Mouse (Mus musculus): ENCODE data around the gene Cyp11a1. TPM values are rescaled to one million over a fixed set of nuclear protein-coding genes. Genes with fewer than 3 reads are reported as not detected.

Gene Cyp11a1
- polyA plus RNA-seq, 1 experiment: 0.28 TPM

DNA sequence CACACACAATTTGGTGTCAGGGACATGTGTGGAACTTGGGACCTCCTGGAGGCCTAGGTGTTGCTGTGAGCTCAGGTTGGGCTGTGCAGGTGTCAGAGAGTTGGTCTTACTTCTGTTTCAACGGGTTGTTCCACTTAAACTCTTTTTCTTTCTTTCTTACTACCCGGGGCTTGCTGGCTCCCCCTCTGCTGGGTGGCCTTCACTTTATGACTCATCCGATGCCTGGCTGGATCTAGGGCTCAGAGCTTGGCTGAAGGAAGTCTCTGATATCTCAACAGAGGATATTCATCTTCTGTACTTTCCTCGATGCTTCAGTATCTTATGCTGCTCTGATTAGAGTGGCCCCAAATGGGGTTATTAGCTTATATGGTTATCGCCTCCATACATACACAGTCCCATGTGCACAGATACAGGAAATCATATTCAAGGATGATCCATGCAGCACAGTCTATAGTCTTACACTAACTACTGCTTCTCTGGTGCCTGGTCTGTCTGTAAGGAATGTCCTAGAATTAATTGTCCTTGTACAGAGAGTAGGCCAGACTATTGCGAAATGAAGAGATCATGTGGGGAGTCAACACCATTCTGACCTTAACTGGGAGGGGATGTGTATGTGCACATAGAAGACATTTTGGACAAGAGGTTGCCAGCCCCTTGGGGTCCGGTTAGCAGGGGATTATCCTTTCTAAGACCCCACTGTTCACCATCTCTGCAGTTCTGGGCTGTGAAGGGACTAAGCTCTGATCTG, 29.9 kb downstream of the Cyp11a1 start:
- TF ChIP-seq POLR2A (IDR thresholded peaks at IDR 0.05; ENCODE audit: borderline replicate concordance, extremely low read depth, low read depth, low read length): no peak
- no peak for TF ChIP-seq CTCF (IDR thresholded peaks at IDR 0.05; ENCODE audit: insufficient read depth, low read length)
- WGBS: 57% methylated on average over 7 of the region's 7 CpGs
- no peak for DNase-seq
- Histone ChIP-seq H3K4me3 (replicated peaks; ENCODE audit: extremely low read depth, low read depth, low read length) (no peak overlapping the region), H3K4me1 (ENCODE audit: control insufficient read depth, insufficient read depth, low read length) (no peaks in the 10 kb centered on the region)

- no peak for DNase-seq
- no peak for TF ChIP-seq CTCF (IDR thresholded peaks at IDR 0.05; ENCODE audit: insufficient read depth, low read length)
- no peak for TF ChIP-seq POLR2A (IDR thresholded peaks at IDR 0.05; ENCODE audit: borderline replicate concordance, extremely low read depth, low read depth, low read length)
- no peaks in the 10 kb centered on the region for H3K4me1 ChIP-seq (ENCODE audit: control insufficient read depth, insufficient read depth, low read length)
- H3K4me3 ChIP-seq (replicated peaks; ENCODE audit: extremely low read depth, low read depth, low read length): no peak overlapping the region
- 68% methylated on average over 4 of the region's 4 CpGs for WGBS
These were observed 30.8 kb downstream of the Cyp11a1 start for GRCm38 (mm10) chr9:58036961-58037360.

DNA sequence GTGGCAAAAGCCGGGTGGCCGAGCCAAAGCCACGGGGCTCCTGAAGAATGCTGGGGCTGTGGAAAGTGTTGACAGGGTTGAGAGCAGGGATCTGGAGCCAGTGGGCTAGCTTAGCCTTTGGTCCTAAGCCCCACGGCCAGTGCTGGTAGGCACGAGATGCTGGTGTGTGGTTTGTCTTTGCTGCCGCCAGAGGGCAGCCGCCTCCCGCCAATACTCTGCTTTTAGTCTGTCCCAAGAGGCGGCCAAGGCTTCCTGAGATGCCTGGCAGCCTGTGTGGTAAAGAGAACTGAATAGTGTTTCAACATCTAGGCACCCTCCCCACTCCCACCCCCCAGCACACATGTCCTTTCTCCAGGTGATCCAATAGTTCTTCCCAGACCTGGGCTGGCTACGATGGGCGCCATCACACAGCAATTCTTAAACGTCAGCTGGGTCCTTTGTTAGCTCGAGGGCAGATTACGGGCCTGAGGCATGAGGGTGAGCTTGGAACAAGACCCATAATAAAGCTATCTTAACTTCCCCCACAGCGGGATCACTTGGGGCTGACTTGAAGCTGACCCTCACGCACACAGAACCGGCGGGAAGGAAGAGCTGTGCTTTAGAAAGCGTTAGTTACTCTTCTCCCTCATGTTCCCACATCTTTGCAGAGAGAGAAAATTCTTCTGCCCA, 32.4 kb downstream of the Cyp11a1 start:
- Histone ChIP-seq H3K4me1 (ENCODE audit: control insufficient read depth, insufficient read depth, low read length) (no peaks in the 10 kb centered on the region), H3K4me3 (replicated peaks; ENCODE audit: extremely low read depth, low read depth, low read length) (no peak overlapping the region)
- TF ChIP-seq CTCF (IDR thresholded peaks at IDR 0.05; ENCODE audit: insufficient read depth, low read length) (peak; percentile 83), POLR2A (IDR thresholded peaks at IDR 0.05; ENCODE audit: borderline replicate concordance, extremely low read depth, low read depth, low read length) (no peak)
- 38% methylated on average over 19 of the region's 19 CpGs for WGBS
- peak; percentile 63 for DNase-seq

- 64% methylated on average over 4 of the region's 4 CpGs for WGBS
- H3K4me1 ChIP-seq (ENCODE audit: control insufficient read depth, insufficient read depth, low read length): no peaks in the 10 kb centered on the region
- no peak for DNase-seq
- no peak overlapping the region for H3K4me3 ChIP-seq (replicated peaks; ENCODE audit: extremely low read depth, low read depth, low read length)
- TF ChIP-seq POLR2A (IDR thresholded peaks at IDR 0.05; ENCODE audit: borderline replicate concordance, extremely low read depth, low read depth, low read length) (no peak), CTCF (IDR thresholded peaks at IDR 0.05; ENCODE audit: insufficient read depth, low read length) (no peak)
These were observed 34.8 kb downstream of the Cyp11a1 start for GRCm38 (mm10) chr9:58040977-58041376.

GRCm38 (mm10) chr9:58042391-58042790, 36.2 kb downstream of the Cyp11a1 start:
- Histone ChIP-seq H3K4me3 (replicated peaks; ENCODE audit: extremely low read depth, low read depth, low read length) (no peak overlapping the region), H3K4me1 (ENCODE audit: control insufficient read depth, insufficient read depth, low read length) (no peaks in the 10 kb centered on the region)
- DNase-seq: no peak
- WGBS: 48% methylated on average over 10 of the region's 10 CpGs
- no peak for TF ChIP-seq CTCF (IDR thresholded peaks at IDR 0.05; ENCODE audit: insufficient read depth, low read length)
- no peak for TF ChIP-seq POLR2A (IDR thresholded peaks at IDR 0.05; ENCODE audit: borderline replicate concordance, extremely low read depth, low read depth, low read length)

GRCm38 (mm10) chr9:58043496-58044017, 37.3 kb downstream of the Cyp11a1 start:
- no peak for TF ChIP-seq POLR2A (IDR thresholded peaks at IDR 0.05; ENCODE audit: borderline replicate concordance, extremely low read depth, low read depth, low read length)
- no peak for TF ChIP-seq CTCF (IDR thresholded peaks at IDR 0.05; ENCODE audit: insufficient read depth, low read length)
- Histone ChIP-seq H3K4me1 (ENCODE audit: control insufficient read depth, insufficient read depth, low read length) (no peaks in the 10 kb centered on the region), H3K4me3 (replicated peaks; ENCODE audit: extremely low read depth, low read depth, low read length) (no peak overlapping the region)
- no peak for DNase-seq
- 81% methylated on average over 10 of the region's 10 CpGs for WGBS

- no peak for DNase-seq
- Histone ChIP-seq H3K4me1 (ENCODE audit: control insufficient read depth, insufficient read depth, low read length) (no peaks in the 10 kb centered on the region), H3K4me3 (replicated peaks; ENCODE audit: extremely low read depth, low read depth, low read length) (no peak overlapping the region)
- TF ChIP-seq CTCF (IDR thresholded peaks at IDR 0.05; ENCODE audit: insufficient read depth, low read length): no peak
- TF ChIP-seq POLR2A (IDR thresholded peaks at IDR 0.05; ENCODE audit: borderline replicate concordance, extremely low read depth, low read depth, low read length): no peak
- WGBS: 60% methylated on average over 10 of the region's 10 CpGs
These were observed 38.6 kb downstream of the Cyp11a1 start for GRCm38 (mm10) chr9:58044828-58045227.

DNA sequence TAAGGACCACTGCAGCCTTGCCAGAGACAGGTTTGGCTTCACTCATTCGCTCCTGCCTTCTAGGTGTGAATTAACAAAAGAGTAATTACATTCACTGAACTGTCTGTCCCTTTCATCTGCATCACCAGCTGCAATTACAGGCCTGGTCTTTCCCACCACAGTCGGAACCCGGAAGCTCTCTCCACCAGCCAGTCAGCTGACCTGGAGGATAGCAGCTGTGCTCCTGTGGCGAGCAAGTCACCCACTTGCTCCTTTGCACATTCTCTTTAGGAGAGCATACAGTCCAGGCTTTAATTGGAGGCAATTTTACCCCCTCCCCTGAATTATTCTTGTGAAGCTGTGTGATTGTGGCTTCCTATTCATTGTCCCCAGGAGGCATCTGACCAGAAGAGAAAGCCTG, 39.4 kb downstream of the Cyp11a1 start:
- TF ChIP-seq POLR2A (IDR thresholded peaks at IDR 0.05; ENCODE audit: borderline replicate concordance, extremely low read depth, low read depth, low read length): no peak
- no peak for TF ChIP-seq CTCF (IDR thresholded peaks at IDR 0.05; ENCODE audit: insufficient read depth, low read length)
- no peak overlapping the region for H3K4me3 ChIP-seq (replicated peaks; ENCODE audit: extremely low read depth, low read depth, low read length)
- DNase-seq: no peak
- WGBS: 65% methylated on average over 4 of the region's 4 CpGs
- no peaks in the 10 kb centered on the region for H3K4me1 ChIP-seq (ENCODE audit: control insufficient read depth, insufficient read depth, low read length)

DNA sequence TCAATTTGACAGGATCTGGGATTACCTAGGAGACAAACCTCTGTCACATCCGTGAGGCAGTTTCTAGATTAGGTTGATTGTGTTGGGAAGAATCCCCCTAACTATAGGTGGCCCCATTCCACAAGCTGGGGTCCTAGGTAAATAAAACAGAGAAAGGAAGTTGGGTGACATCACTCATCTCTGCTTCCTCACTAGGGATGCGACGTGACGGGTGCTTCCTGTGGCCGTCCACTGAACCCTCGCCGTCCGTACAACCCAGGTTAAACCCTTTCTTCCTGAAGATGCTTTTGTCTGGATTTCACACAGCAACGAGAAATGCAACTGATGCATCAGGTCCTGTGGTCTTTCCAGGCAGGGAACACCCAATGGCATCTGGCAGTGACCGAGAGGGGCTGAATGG, 40.9 kb downstream of the Cyp11a1 start:
- 45% methylated on average over 10 of the region's 10 CpGs for WGBS
- Histone ChIP-seq H3K4me3 (replicated peaks; ENCODE audit: extremely low read depth, low read depth, low read length) (no peak overlapping the region), H3K4me1 (ENCODE audit: control insufficient read depth, insufficient read depth, low read length) (no peaks in the 10 kb centered on the region)
- TF ChIP-seq CTCF (IDR thresholded peaks at IDR 0.05; ENCODE audit: insufficient read depth, low read length): no peak
- no peak for TF ChIP-seq POLR2A (IDR thresholded peaks at IDR 0.05; ENCODE audit: borderline replicate concordance, extremely low read depth, low read depth, low read length)
- no peak for DNase-seq

Measured in lung, adult 2 months (tissue).